Mouse (Mus musculus) ES-Bruce4 (cell line): Measurements from ENCODE around the gene Gm10100.
A peak's percentile ranks its signal among the peaks of the same experiment; 100 is the strongest.

Experiments
- CTCF ChIP-seq: IDR thresholded peaks from one replicate; pipeline ENCODE4 v1.8.1; 2011; ENCODE audit warnings: low read depth, low read length
- EP300 ChIP-seq: IDR thresholded peaks from 2 replicates; pipeline ENCODE4 v1.6.1; 2011; ENCODE audit warnings: low read depth, low read length; ENCODE audit not compliant: insufficient read depth
- POLR2A ChIP-seq: IDR thresholded peaks from one replicate; pipeline ENCODE4 v1.8.1; 2011; ENCODE audit warnings: low read length; ENCODE audit not compliant: insufficient read depth

DNA sequence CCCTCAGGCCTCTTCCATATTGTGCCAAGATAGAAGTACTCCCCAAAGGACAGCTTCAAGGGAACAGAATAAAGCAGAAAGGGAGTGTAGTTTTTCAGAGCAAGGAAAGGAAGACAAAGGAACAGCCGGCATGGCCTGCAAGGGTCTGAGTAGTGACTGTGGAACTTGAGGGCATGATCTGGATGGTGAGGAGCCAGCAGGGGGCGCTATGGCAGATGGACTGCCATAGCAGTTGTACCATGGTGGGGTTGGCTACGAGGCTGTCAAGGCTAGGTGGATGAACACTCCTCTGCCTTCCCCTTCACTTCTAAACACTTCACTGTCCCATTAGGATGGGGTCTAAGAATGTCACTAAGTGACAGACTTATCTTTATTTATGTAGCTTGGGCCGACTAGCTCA lies 3.0 kb downstream of the Gm10100 start:
- peak; percentile 93 for TF ChIP-seq CTCF
- no peak for TF ChIP-seq POLR2A
- TF ChIP-seq EP300 = no peak
